Mouse (Mus musculus): ENCODE data around the gene Slc17a5. TPM values are rescaled to one million over a fixed set of nuclear protein-coding genes. Genes with fewer than 3 reads are reported as not detected.
"Not testable (repeated sequence)": the region's sequence is repeated elsewhere in the genome, so short reads cannot be mapped to it uniquely, and the experiment has no call there.

Slc17a5 gene
- polyA plus RNA-seq, 1 experiment from 2014 or later = 15.9 TPM

DNA sequence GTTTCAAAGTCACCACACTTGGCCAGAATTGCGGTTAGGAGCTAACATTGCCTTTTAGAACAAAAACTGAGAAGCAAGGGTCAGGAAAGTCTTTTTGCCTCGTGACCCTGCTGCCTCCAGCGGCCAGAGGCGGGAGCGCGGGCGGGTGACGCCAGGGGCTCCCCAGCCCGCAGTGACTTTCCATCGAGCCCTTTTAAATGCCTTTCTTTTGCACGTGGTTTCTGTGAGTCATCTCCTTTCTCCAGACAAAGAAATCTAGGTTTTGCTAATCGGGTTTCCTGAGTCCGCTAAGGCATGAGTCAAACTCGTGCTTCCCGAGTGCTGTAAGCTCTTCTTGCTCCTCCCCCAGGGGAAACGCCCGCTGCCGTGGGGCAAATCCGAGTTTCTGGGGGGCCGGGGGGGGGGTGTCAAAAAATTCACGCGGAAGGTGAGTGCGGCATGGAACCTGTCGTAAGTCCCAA is 60.5 kb downstream of the Slc17a5 start:
- WGBS = under 1% methylated on average over 24 of the region's 24 CpGs
- peak; percentile 82 for ATAC-seq
- no peaks in the 10 kb centered on the region for H3K36me3 ChIP-seq (ENCODE audit: control insufficient read depth, insufficient read depth, low read length)
- peak overlapping the region; percentile 89 for H3K27ac ChIP-seq (ENCODE audit: low read length)
- peaks cover 5% of the 10 kb centered on the region; the same call in 1 of the 2 replicates for H3K4me1 ChIP-seq (ENCODE audit: control insufficient read depth, insufficient read depth, low read length)
- peak overlapping the region; percentile 79 for H3K4me2 ChIP-seq (ENCODE audit: low read length)
- H3K27me3 ChIP-seq (ENCODE audit: control insufficient read depth, insufficient read depth, low read depth, low read length) = no peaks in the 10 kb centered on the region
- peak overlapping the region; percentile 68 for H3K9ac ChIP-seq (ENCODE audit: low read depth, low read length)
- no peaks in the 10 kb centered on the region for H3K9me3 ChIP-seq (replicated peaks; ENCODE audit: control insufficient read depth, low read length, poor library complexity, severe bottlenecking)
- H3K4me3 ChIP-seq (ENCODE audit: low read depth, low read length) = peak overlapping the region; percentile 47

DNA sequence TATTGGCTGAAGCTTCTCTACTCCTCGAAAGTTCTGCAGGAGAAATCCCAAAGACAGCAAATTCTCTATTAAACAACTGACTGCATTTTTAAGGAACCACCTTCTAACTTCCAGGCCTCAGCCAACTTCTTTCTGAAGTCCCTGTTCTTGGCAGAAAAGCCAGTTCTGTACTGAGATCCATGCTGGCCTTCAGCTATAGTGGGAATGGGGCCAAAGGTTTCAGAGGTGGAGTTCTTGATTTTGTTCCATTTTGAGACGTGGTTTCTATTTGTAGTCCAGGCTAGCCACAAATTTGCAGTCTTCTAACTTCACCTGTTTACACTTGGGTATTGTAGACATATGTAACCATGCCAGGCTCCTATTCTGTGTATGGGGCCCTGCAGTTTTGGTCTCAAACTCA is 61.6 kb downstream of the Slc17a5 start:
- no peaks in the 10 kb centered on the region for H3K36me3 ChIP-seq (ENCODE audit: control insufficient read depth, insufficient read depth, low read length)
- WGBS = 88% methylated on average over 2 of the region's 2 CpGs
- no peak for ATAC-seq

DNA sequence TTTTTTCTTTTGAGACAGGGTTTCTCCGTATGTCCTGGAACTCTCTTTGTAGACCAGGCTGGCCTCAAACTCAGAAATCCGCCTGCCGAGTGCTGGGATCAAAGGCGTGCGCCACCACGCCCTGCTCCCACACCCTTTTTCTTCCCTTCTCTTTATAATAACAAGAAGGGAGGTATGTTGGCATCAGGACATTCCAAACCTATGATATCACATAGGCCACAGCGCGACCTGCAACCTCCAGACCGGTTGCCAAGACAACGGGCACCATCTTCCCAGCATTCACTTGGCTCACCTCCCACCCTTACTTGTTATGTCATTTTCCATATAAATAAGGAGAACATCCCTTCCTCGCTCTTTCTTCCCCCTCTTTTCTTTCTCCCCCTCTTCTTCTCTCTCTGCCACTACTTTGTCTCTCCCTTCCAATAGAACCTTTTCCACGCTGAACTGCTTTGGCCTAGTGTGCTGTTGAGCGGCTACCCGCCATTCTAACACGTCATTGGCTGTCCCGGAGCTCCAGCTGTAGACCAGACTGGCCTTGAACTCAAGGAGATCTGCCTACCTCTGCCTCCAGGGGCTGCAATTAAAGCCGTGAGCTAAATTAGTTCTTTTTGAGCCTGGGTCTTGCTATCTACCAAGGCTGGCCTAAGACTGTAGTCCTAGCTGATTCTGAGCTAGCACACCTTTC is 62.2 kb downstream of the Slc17a5 start:
- Histone ChIP-seq H3K9ac (ENCODE audit: low read depth, low read length) (no peak overlapping the region), H3K36me3 (ENCODE audit: control insufficient read depth, insufficient read depth, low read length) (no peaks in the 10 kb centered on the region), H3K4me3 (ENCODE audit: low read depth, low read length) (no peak overlapping the region), H3K4me1 (ENCODE audit: control insufficient read depth, insufficient read depth, low read length) (peaks cover 11% of the 10 kb centered on the region), H3K27ac (ENCODE audit: low read length) (no peak overlapping the region), H3K9me3 (replicated peaks; ENCODE audit: control insufficient read depth, low read length, poor library complexity, severe bottlenecking) (no peaks in the 10 kb centered on the region), H3K4me2 (ENCODE audit: low read length) (no peak overlapping the region), H3K27me3 (ENCODE audit: control insufficient read depth, insufficient read depth, low read depth, low read length) (no peaks in the 10 kb centered on the region)
- 93% methylated on average over 17 of the region's 17 CpGs for WGBS
- ATAC-seq = no peak

More for the DNA sequence above, 61.6 kb downstream of the Slc17a5 start:
- Histone ChIP-seq H3K4me3 (ENCODE audit: low read depth, low read length) (no peak overlapping the region), H3K9ac (ENCODE audit: low read depth, low read length) (no peak overlapping the region), H3K27ac (ENCODE audit: low read length) (peak overlapping the region; percentile 31; the same call in 1 of the 2 replicates), H3K4me2 (ENCODE audit: low read length) (no peak overlapping the region), H3K4me1 (ENCODE audit: control insufficient read depth, insufficient read depth, low read length) (peaks cover 11% of the 10 kb centered on the region), H3K9me3 (replicated peaks; ENCODE audit: control insufficient read depth, low read length, poor library complexity, severe bottlenecking) (no peaks in the 10 kb centered on the region), H3K27me3 (ENCODE audit: control insufficient read depth, insufficient read depth, low read depth, low read length) (no peaks in the 10 kb centered on the region)

DNA sequence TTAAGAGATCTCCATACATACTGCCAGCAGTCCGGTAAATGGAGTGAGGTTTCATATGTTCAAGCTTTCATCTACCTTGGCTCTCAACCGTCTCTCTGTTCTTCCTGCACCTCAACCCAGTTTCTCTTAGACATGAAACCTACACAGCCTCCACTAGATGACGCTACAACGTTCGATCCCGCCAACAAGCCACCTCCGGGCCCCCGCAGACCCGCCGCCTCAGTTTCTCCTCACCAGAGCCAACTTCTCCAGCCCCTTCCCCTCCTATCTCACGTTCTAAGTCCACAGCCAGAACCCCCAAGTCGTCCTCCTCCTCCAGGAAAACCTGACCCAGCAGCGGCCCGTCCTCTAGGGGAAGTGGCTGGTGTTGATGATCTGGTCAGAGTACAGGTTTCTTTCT is 66.2 kb downstream of the Slc17a5 start:
- peak overlapping the region; percentile 65 for H3K9ac ChIP-seq (ENCODE audit: low read depth, low read length)
- H3K4me2 ChIP-seq (ENCODE audit: low read length) = peak overlapping the region; percentile 86
- H3K27ac ChIP-seq (ENCODE audit: low read length) = peak overlapping the region; percentile 85
- H3K36me3 ChIP-seq (ENCODE audit: control insufficient read depth, insufficient read depth, low read length) = no peaks in the 10 kb centered on the region
- 26% methylated on average over 14 of the region's 14 CpGs for WGBS
- H3K4me3 ChIP-seq (ENCODE audit: low read depth, low read length) = peak overlapping the region; percentile 51
- no peaks in the 10 kb centered on the region for H3K27me3 ChIP-seq (ENCODE audit: control insufficient read depth, insufficient read depth, low read depth, low read length)
- peaks cover 11% of the 10 kb centered on the region for H3K4me1 ChIP-seq (ENCODE audit: control insufficient read depth, insufficient read depth, low read length)
- ATAC-seq = peak; percentile 1; the same call in 1 of the 2 replicates
- H3K9me3 ChIP-seq (replicated peaks; ENCODE audit: control insufficient read depth, low read length, poor library complexity, severe bottlenecking) = no peaks in the 10 kb centered on the region

DNA sequence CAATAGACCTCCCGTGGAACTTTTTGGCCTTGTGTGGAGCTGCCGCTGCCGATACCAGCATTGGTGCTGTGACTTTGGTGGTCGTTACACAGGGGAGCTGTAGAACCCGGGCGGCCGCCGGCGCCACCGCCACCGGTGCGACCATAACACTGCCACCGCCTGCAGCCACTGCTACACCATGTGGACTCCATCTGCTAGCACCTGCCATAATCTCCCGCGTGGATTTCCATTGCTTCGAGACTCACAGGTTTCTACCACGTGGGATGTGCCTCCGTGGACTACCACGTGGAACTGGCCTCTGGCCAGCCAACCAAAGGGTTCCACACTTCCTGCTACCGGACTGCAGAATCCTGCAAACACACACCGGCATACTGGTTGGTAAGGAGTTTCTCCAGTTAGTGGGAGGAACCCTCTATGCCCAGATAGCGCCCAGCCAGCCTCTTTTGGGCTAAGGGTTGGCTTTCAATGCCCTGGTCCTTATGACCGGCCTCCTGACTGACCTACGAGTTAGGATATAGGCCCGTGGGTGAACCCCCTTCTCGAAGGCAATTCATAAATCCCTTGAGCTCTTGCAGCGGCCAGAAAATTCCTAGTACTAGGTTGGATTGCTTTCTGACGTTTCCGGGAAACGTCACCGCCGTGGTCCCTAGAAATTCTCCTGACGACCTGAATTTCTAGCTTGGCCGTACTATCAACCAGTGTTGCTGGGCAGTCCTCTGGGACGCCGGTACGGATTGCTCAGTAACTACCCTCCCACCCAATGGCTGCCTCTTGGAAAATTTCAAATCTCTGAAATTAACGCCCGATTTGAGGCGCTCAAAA is 66.8 kb downstream of the Slc17a5 start:
- Histone ChIP-seq H3K4me3 (ENCODE audit: low read depth, low read length) (peak overlapping the region; percentile 51), H3K9ac (ENCODE audit: low read depth, low read length) (peak overlapping the region; percentile 65), H3K4me1 (ENCODE audit: control insufficient read depth, insufficient read depth, low read length) (peaks cover 11% of the 10 kb centered on the region), H3K36me3 (ENCODE audit: control insufficient read depth, insufficient read depth, low read length) (no peaks in the 10 kb centered on the region), H3K4me2 (ENCODE audit: low read length) (peak overlapping the region; percentile 86), H3K27me3 (ENCODE audit: control insufficient read depth, insufficient read depth, low read depth, low read length) (no peaks in the 10 kb centered on the region), H3K9me3 (replicated peaks; ENCODE audit: control insufficient read depth, low read length, poor library complexity, severe bottlenecking) (no peaks in the 10 kb centered on the region), H3K27ac (ENCODE audit: low read length) (peak overlapping the region; percentile 85)
- WGBS = 2% methylated on average over 40 of the region's 40 CpGs
- ATAC-seq = peak; percentile 79

DNA sequence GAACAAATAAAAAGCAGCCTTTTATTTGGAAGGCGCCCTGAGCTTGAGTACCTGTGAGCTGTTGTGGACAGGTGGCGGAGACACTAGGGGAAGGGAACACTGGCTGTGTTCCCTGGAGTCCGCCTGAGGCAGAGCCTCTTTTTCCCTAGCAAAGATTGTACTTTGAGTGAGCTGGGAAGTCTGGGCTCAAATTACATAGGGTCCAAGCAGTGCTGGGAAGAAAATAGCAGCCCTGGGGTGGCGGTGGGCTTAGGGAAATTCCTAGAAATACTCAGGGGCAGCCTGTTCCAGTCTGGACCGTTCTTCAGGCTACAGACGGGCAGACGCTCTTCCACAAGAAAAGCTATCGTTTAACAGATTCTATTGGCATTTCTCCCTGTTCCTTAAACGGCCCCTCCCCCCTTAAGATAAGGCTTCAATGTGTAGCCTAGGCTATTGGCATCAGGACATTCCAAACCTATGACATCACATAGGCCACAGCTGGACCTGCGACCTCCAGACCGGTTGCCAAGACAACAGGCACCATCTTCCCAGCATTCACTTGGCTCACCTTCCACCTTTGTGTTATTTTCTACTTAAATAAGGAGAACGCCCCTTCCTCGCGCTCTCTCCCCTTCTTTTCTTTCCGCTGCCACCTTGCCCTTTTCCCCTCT is 67.6 kb downstream of the Slc17a5 start:
- peak overlapping the region; percentile 65 for H3K9ac ChIP-seq (ENCODE audit: low read depth, low read length)
- H3K27ac ChIP-seq (ENCODE audit: low read length) = peak overlapping the region; percentile 85
- 3% methylated on average over 15 of the region's 15 CpGs for WGBS
- ATAC-seq = peak; percentile 77
- no peaks in the 10 kb centered on the region for H3K36me3 ChIP-seq (ENCODE audit: control insufficient read depth, insufficient read depth, low read length)
- H3K4me1 ChIP-seq (ENCODE audit: control insufficient read depth, insufficient read depth, low read length) = peaks cover 11% of the 10 kb centered on the region
- no peaks in the 10 kb centered on the region for H3K27me3 ChIP-seq (ENCODE audit: control insufficient read depth, insufficient read depth, low read depth, low read length)
- peak overlapping the region; percentile 86 for H3K4me2 ChIP-seq (ENCODE audit: low read length)
- H3K9me3 ChIP-seq (replicated peaks; ENCODE audit: control insufficient read depth, low read length, poor library complexity, severe bottlenecking) = no peaks in the 10 kb centered on the region
- peak overlapping the region; percentile 51 for H3K4me3 ChIP-seq (ENCODE audit: low read depth, low read length)

DNA sequence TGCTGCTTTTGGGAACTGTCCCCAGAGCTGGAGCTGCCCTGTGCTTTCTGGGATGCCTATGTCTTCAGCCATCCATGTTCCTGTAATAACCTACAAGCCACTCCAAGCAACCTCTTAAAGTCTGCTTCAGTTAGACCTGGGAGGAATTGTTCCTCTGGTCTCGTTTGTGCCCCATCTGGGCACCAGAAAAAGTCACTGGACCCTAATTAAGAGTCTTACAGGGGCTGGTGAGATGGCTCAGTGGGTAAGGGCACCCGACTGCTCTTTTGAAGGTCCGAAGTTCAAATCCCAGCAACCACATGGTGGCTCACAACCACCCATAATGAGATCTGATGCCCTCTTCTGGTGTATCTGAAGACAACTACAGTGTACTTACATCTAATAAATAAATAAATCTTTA is 70.6 kb downstream of the Slc17a5 start:
- ATAC-seq; H3K27ac ChIP-seq (ENCODE audit: low read length); H3K4me3 ChIP-seq (ENCODE audit: low read depth, low read length); H3K27me3 ChIP-seq (ENCODE audit: control insufficient read depth, insufficient read depth, low read depth, low read length); H3K36me3 ChIP-seq (ENCODE audit: control insufficient read depth, insufficient read depth, low read length); H3K9me3 ChIP-seq (replicated peaks; ENCODE audit: control insufficient read depth, low read length, poor library complexity, severe bottlenecking); H3K4me2 ChIP-seq (ENCODE audit: low read length); H3K9ac ChIP-seq (ENCODE audit: low read depth, low read length): not testable (repeated sequence)
- WGBS = 60% methylated on average over 3 of the region's 3 CpGs
- peaks cover 11% of the 10 kb centered on the region for H3K4me1 ChIP-seq (ENCODE audit: control insufficient read depth, insufficient read depth, low read length)

DNA sequence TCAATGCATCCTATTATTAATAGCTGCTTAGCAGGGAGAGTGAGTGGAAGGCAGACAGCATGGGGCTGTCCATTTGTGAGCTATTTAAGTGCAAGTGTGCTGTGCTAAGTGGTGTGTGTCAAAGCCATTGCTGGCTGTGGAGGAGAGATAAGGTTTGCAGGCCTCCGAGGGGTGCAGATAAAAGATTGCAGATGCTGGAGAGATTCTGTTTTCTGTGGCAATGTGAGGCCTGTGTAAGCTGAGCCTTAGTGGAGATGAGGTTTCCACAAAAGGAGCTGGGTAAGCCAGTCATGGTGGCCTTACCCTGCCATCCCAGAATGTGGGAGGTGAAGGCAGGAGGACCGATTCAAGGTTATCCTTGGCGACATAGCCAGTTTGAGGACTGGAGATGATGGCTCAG is 71.7 kb downstream of the Slc17a5 start:
- peaks cover 5% of the 10 kb centered on the region; the same call in 1 of the 2 replicates for H3K4me1 ChIP-seq (ENCODE audit: control insufficient read depth, insufficient read depth, low read length)
- no peak overlapping the region for H3K4me3 ChIP-seq (ENCODE audit: low read depth, low read length)
- WGBS = 65% methylated on average over 3 of the region's 3 CpGs
- H3K9me3 ChIP-seq (replicated peaks; ENCODE audit: control insufficient read depth, low read length, poor library complexity, severe bottlenecking) = no peaks in the 10 kb centered on the region; the same call in 1 of the 2 replicates
- 0 out of 2 replicates have a peak, but pooled peaks cover 3% of the 10 kb centered on the region for H3K36me3 ChIP-seq (ENCODE audit: control insufficient read depth, insufficient read depth, low read length)
- no peak overlapping the region for H3K27ac ChIP-seq (ENCODE audit: low read length)
- no peak overlapping the region for H3K9ac ChIP-seq (ENCODE audit: low read depth, low read length)
- ATAC-seq = no peak
- H3K4me2 ChIP-seq (ENCODE audit: low read length) = no peak overlapping the region
- H3K27me3 ChIP-seq (ENCODE audit: control insufficient read depth, insufficient read depth, low read depth, low read length) = no peaks in the 10 kb centered on the region
